Mouse (Mus musculus) T-cell, adult 2 months (primary cell): ENCODE measurements around the gene Cenps.
A peak's percentile ranks its signal among the peaks of the same experiment; 100 is the strongest.
"Not testable (repeated sequence)": the region's sequence is repeated elsewhere in the genome, so short reads cannot be mapped to it uniquely, and the experiment has no call there.

Experiments used
- DNase-seq: peaks from one replicate; pipeline ENCODE4 v3.0.0; 2022; ENCODE audit warnings: low spot score

The Cenps gene

GRCm38 (mm10) chr4:149136982-149137770 is at the start of gene Cenps:
TSS of gene Cenps (minus strand) at chr4:149137629.
- DNase-seq: peak; percentile 85

GRCm38 (mm10) chr4:149182755-149183154 is 45.3 kb upstream of the Cenps start:
- peak; percentile 25 for DNase-seq

GRCm38 (mm10) chr4:149182192-149182591 is 44.8 kb upstream of the Cenps start:
- no peak for DNase-seq

GRCm38 (mm10) chr4:149179573-149179972 is 42.1 kb upstream of the Cenps start:
- no peak for DNase-seq

- no peak for DNase-seq
Observed at GRCm38 (mm10) chr4:149179160-149179559, 41.7 kb upstream of the Cenps start.

GRCm38 (mm10) chr4:149178328-149178727 is 40.9 kb upstream of the Cenps start:
- DNase-seq: no peak

GRCm38 (mm10) chr4:149177046-149177445 is 39.6 kb upstream of the Cenps start:
- no peak for DNase-seq

GRCm38 (mm10) chr4:149176645-149177044 is 39.2 kb upstream of the Cenps start:
- no peak for DNase-seq

- DNase-seq: no peak
Observed at GRCm38 (mm10) chr4:149173661-149174060, 36.2 kb upstream of the Cenps start.

GRCm38 (mm10) chr4:149172666-149173065 is 35.2 kb upstream of the Cenps start:
- DNase-seq: no peak

GRCm38 (mm10) chr4:149172083-149172482 is 34.7 kb upstream of the Cenps start:
- no peak for DNase-seq

GRCm38 (mm10) chr4:149171581-149171981 is 34.2 kb upstream of the Cenps start:
- no peak for DNase-seq

- no peak for DNase-seq
Observed at GRCm38 (mm10) chr4:149170394-149170931, 33.0 kb upstream of the Cenps start.

- not testable (repeated sequence) for DNase-seq
Observed at GRCm38 (mm10) chr4:149169926-149170325, 32.5 kb upstream of the Cenps start.

GRCm38 (mm10) chr4:149168016-149168415 is 30.6 kb upstream of the Cenps start:
- DNase-seq: no peak

GRCm38 (mm10) chr4:149166957-149167611 is 29.7 kb upstream of the Cenps start:
- DNase-seq: peak; percentile 39

- DNase-seq: peak; percentile 95
Observed at GRCm38 (mm10) chr4:149166215-149166946, 29.0 kb upstream of the Cenps start, which contains the start of gene Pgd. TSS of gene Pgd (minus strand) at chr4:149166771.

- no peak for DNase-seq
Observed at GRCm38 (mm10) chr4:149164150-149164549, 26.7 kb upstream of the Cenps start.

- no peak for DNase-seq
Observed at GRCm38 (mm10) chr4:149163196-149163595, 25.8 kb upstream of the Cenps start.

- no peak for DNase-seq
Observed at GRCm38 (mm10) chr4:149161166-149161565, 23.7 kb upstream of the Cenps start.

- DNase-seq: no peak
Observed at GRCm38 (mm10) chr4:149159891-149160290, 22.5 kb upstream of the Cenps start.

- no peak for DNase-seq
Observed at GRCm38 (mm10) chr4:149159203-149159602, 21.8 kb upstream of the Cenps start.
